Mouse (Mus musculus): ENCODE measurements at regions not wholly inside any gene's neighbourhood (a gene's known extent, or its start where the extent isn't known, plus 50 kb on each side); places are given as distances from the start of the nearest gene placed in this dataset.

- DNase-seq, result peak; percentile 29 to 33
Measured at GRCm38 (mm10) chr13:73160289-73160688, 100.0 kb upstream of the Irx4 start.

GRCm38 (mm10) chr13:73170301-73170700, 90.0 kb upstream of the Irx4 start:
- DNase-seq, result no peak

DNA sequence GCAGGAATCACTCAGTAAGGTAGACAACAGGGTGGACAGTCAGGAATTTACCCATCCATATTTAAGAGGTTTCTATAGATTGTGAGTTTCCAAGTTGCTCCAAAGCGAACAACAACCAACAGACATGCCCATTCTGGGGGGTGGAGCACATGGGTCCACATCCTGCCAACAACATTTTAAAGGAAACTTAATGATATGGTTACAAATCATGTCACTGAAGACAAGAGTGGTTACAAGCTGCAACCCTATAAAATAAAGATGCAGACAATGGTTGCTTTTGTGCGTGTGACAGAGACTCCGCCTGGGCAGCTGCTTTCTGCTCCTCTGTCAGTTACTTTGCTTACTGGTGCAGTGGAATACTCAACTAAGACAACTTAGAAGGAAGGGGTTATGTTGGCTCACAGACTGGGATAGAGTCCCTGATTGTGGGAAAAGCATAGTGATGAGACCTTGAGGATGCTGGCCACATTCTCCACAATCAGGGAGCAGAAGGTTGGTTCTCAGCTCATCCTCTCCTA, 52.3 kb upstream of the Irx4 start:
- DNase-seq, result no peak

Measured in thymus, postnatal 36 days (tissue).